Mouse (Mus musculus): Measurements from ENCODE around the gene Gm1673.

- TF ChIP-seq CTCF (IDR thresholded peaks at IDR 0.05; ENCODE audit: insufficient read depth, low read depth, low read length) (no peak), POLR2A (IDR thresholded peaks at IDR 0.05; ENCODE audit: insufficient read depth, low read depth, low read length) (no peak)
These were observed 47.5 kb upstream of the Gm1673 start for GRCm38 (mm10) chr5:33935700-33936111.

All from olfactory bulb, adult 2 months (tissue).